Mouse (Mus musculus) CD4-positive helper T cell, adult 2 months (primary cell): ENCODE measurements around the gene Med19.
"Not testable (repeated sequence)": the region's sequence is repeated elsewhere in the genome, so short reads cannot be mapped to it uniquely, and the experiment has no call there.

Experiments used
- DNase-seq: peaks from one replicate; pipeline ENCODE4 v3.0.0-alpha.2; 2012; ENCODE audit warnings: low read depth, missing footprints, low spot score

Med19 gene

GRCm38 (mm10) chr2:84666081-84666480 is 12.1 kb upstream of the Med19 start:
- DNase-seq: no peak

- DNase-seq: no peak
Measured at GRCm38 (mm10) chr2:84669828-84670568, 8.2 kb upstream of the Med19 start.

- peak; percentile 91 for DNase-seq
Measured at GRCm38 (mm10) chr2:84670569-84670933, 7.7 kb upstream of the Med19 start, which contains the start of gene Selenoh. Gene Selenoh (minus strand): TSS chr2:84670770.

- DNase-seq: not testable (repeated sequence)
Measured at GRCm38 (mm10) chr2:84671535-84671934, 6.7 kb upstream of the Med19 start.

GRCm38 (mm10) chr2:84677270-84677967 is 783 bp upstream of the Med19 start:
- DNase-seq: no peak

- DNase-seq: peak; percentile 14
Measured at GRCm38 (mm10) chr2:84679016-84679415, 814 bp downstream of the Med19 start, which contains the start of gene Tmx2. Gene Tmx2 (minus strand): TSS chr2:84679140.

GRCm38 (mm10) chr2:84682605-84683183 is 4.5 kb downstream of the Med19 start:
- DNase-seq: no peak

GRCm38 (mm10) chr2:84688080-84688844 is 10.1 kb downstream of the Med19 start:
- no peak for DNase-seq

GRCm38 (mm10) chr2:84690050-84690449 is 11.8 kb downstream of the Med19 start:
- DNase-seq: no peak

GRCm38 (mm10) chr2:84695007-84695695 is 16.9 kb downstream of the Med19 start:
- no peak for DNase-seq

GRCm38 (mm10) chr2:84703497-84703896 is 25.3 kb downstream of the Med19 start:
- DNase-seq: no peak

GRCm38 (mm10) chr2:84704329-84704728 is 26.1 kb downstream of the Med19 start:
- DNase-seq: no peak

GRCm38 (mm10) chr2:84705295-84705694 is 27.1 kb downstream of the Med19 start:
- no peak for DNase-seq

- no peak for DNase-seq
Measured at GRCm38 (mm10) chr2:84707523-84707922, 29.3 kb downstream of the Med19 start.

- no peak for DNase-seq
Measured at GRCm38 (mm10) chr2:84711898-84712297, 33.7 kb downstream of the Med19 start.

- no peak for DNase-seq
Measured at GRCm38 (mm10) chr2:84714422-84714810, 36.2 kb downstream of the Med19 start.

- DNase-seq: peak; percentile 100
Measured at GRCm38 (mm10) chr2:84714811-84715561, 36.8 kb downstream of the Med19 start, which contains the start of gene Zdhhc5. Gene Zdhhc5 (minus strand): TSS chr2:84715180.

- peak; percentile 98 for DNase-seq
Measured at GRCm38 (mm10) chr2:84715562-84716361, 37.6 kb downstream of the Med19 start.
